In the genomic region with DNA sequence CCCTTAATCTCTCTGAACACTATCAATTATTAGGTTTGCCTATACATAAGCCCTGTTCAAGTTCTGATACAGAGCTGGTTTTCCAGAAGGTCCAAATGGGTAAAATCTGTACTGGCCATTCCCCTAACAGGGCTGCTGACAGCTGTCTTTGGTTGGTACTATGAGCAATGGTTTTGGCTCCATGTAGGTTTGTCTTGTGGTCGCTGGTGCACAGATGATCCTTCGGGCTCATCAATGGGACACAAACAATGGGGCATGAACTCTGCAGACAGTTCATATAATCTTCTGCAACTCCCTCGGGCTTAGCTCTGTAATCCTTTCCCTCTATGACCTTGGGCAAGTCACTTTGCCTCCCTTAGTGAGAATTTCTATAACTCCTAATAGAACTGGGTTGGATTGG, we compare ENCODE assay signal across 30 mouse cellular contexts.
"Had no signal": no experiment of that assay in that cellular context is flagged by ENCODE, and none has a peak within 500 bp of the region (broad histone marks: within the 10 kb centered on the region; RNA-seq: fewer than 3 reads in every experiment).

No protein-coding gene starts in this region.

- H3K36me3 ChIP-seq: heart, embryonic 12.5 days; heart, embryonic 13.5 days; heart, embryonic 15.5 days; hindbrain, embryonic 10.5 days; hindbrain, embryonic 12.5 days; hindbrain, embryonic 13.5 days; hindbrain, embryonic 15.5 days; intestine, embryonic 15.5 days; kidney, embryonic 15.5 days had no signal

- H3K4me3 ChIP-seq: heart, embryonic 12.5 days; heart, embryonic 13.5 days; heart, embryonic 15.5 days; hindbrain, embryonic 10.5 days; hindbrain, embryonic 12.5 days; hindbrain, embryonic 13.5 days; hindbrain, embryonic 15.5 days; intestine, embryonic 15.5 days; kidney, embryonic 15.5 days; layer of hippocampus, adult 2 months; left cerebral cortex, adult 2 months had no signal

- H3K27me3 ChIP-seq: heart, embryonic 12.5 days; heart, embryonic 13.5 days; heart, embryonic 15.5 days; hindbrain, embryonic 12.5 days; hindbrain, embryonic 13.5 days; hindbrain, embryonic 15.5 days; intestine, embryonic 15.5 days; kidney, embryonic 15.5 days had no signal

- H3K27ac ChIP-seq: heart, embryonic 13.5 days; heart, embryonic 15.5 days; hindbrain, embryonic 10.5 days; hindbrain, embryonic 12.5 days; hindbrain, embryonic 13.5 days; hindbrain, embryonic 14.5 days; hindbrain, embryonic 15.5 days; hindbrain, postnatal 0 days; intestine, embryonic 15.5 days; kidney, embryonic 15.5 days; kidney, postnatal 0 days; layer of hippocampus, adult 2 months; left cerebral cortex, adult 2 months had no signal

- H3K9me3 ChIP-seq: heart, embryonic 12.5 days; heart, embryonic 13.5 days; heart, embryonic 15.5 days; hindbrain, embryonic 10.5 days; hindbrain, embryonic 12.5 days; hindbrain, embryonic 13.5 days; hindbrain, embryonic 15.5 days; intestine, embryonic 15.5 days; kidney, embryonic 15.5 days had no signal

- DNase-seq: heart, postnatal 10 days; heart, postnatal 14 days; heart, postnatal 36 days; heart, postnatal 4 days; kidney, adult 11 months; kidney, adult 18-20 months; kidney, adult 2 months; kidney, adult 8-10 months; kidney, adult 9 months; kidney, postnatal 10 days; kidney, postnatal 14 days; kidney, postnatal 25 days; kidney, postnatal 36 days; kidney, postnatal 4 days; layer of hippocampus, adult 9-11 months; layer of hippocampus, postnatal 36 days had no signal

- H3K4me1 ChIP-seq: heart, embryonic 12.5 days; heart, embryonic 13.5 days; heart, embryonic 15.5 days; hindbrain, embryonic 12.5 days; hindbrain, embryonic 13.5 days; hindbrain, embryonic 15.5 days; intestine, embryonic 15.5 days; kidney, embryonic 15.5 days had no signal
